Mouse (Mus musculus): ENCODE measurements around the gene Nemp2. TPM values are rescaled to one million over a fixed set of nuclear protein-coding genes. Genes with fewer than 3 reads are reported as not detected.

Gene Nemp2
- polyA plus RNA-seq, 1 experiment from 2014 or later = 9.2 TPM

DNA sequence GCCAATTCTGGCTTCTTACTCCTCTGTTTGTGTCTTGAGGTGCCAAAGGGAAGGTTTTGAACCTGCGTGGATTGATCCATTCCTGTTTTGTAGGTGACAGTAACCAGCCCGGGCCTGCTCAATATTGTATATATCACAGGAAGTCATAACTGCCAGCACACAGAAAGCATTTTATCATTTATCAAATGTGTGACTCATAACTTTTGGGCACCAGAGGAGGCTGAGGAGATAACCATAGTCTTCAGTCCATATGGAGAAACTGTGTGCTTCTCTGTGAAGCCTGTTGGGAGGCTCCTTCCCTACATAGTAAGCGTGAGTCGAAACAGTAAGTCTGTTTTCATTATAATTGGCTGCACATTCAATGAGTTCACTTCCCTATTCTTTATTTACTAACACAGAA is 10.2 kb downstream of the Nemp2 start:
- Histone ChIP-seq H3K36me3 (ENCODE audit: control insufficient read depth, insufficient read depth, low read length) (peaks cover 6% of the 10 kb centered on the region; the same call in 1 of the 2 replicates), H3K4me1 (ENCODE audit: control insufficient read depth, insufficient read depth, low read length) (no peaks in the 10 kb centered on the region), H3K4me3 (ENCODE audit: low read depth, low read length) (no peak overlapping the region), H3K9me3 (ENCODE audit: control insufficient read depth, low read length) (no peaks in the 10 kb centered on the region), H3K9ac (ENCODE audit: low read length) (no peak overlapping the region), H3K4me2 (no peak overlapping the region), H3K27me3 (ENCODE audit: control insufficient read depth, insufficient read depth, low read length) (no peaks in the 10 kb centered on the region), H3K27ac (ENCODE audit: low read depth, low read length) (no peak overlapping the region)
- DNase-seq (ENCODE audit: low spot score, missing footprints) (no peak), ATAC-seq (ENCODE audit: low FRiP score) (no peak)
- WGBS = 97% methylated on average over 4 of the region's 4 CpGs

DNA sequence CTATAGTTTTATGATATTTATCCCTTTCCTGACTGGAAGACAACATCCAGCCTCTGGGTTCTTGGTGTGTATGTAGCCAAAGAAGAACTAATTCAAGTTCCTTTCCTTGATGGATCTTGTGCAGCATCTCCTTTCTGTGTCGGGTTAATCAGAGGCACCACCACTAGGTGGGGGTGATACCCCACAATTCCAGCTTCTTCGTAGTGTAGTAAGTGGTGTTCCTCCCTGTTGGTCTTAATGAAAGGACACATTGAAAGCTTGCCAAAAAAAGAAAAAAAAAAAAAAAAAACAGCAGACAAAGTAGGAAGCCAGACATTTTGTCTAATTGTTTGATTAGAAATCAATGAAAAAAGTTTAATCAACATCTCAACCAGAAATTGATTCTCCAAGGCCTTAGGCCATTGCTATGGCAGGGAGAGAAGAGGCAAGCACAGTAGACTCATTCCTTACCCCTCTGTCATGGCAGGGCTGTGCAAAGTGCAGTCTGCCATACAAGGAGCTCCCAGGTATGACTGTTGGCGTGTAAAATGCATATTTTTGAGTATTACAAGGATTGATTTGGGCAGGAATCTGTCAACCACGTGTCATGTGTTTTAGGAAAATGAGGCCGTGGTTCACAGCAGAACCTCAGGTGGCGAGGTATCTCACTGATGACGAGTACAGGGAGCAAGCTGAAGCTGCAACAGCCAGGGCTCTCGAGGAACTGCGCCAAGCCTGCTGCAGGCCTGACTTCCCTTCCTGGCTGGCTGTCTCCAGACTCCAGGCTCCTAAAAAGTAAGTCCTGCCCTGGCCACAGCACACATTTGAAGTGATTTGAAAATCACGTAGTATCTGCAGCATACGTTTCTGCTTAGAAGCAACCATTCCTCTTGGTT is 17.9 kb downstream of the Nemp2 start:
- no peak overlapping the region for H3K4me3 ChIP-seq (ENCODE audit: low read depth, low read length)
- DNase-seq (ENCODE audit: low spot score, missing footprints) (peak; percentile 89), ATAC-seq (ENCODE audit: low FRiP score) (peak; percentile 59; the same call in 1 of the 2 replicates)
- H3K27ac ChIP-seq (ENCODE audit: low read depth, low read length) = no peak overlapping the region
- WGBS = 84% methylated on average over 11 of the region's 11 CpGs
- no peaks in the 10 kb centered on the region for H3K4me1 ChIP-seq (ENCODE audit: control insufficient read depth, insufficient read depth, low read length)
- no peak overlapping the region for H3K9ac ChIP-seq (ENCODE audit: low read length)
- H3K9me3 ChIP-seq (ENCODE audit: control insufficient read depth, low read length) = no peaks in the 10 kb centered on the region
- H3K36me3 ChIP-seq (ENCODE audit: control insufficient read depth, insufficient read depth, low read length) = peaks cover 5% of the 10 kb centered on the region; the same call in 1 of the 2 replicates
- no peaks in the 10 kb centered on the region for H3K27me3 ChIP-seq (ENCODE audit: control insufficient read depth, insufficient read depth, low read length)
- H3K4me2 ChIP-seq = no peak overlapping the region

DNA sequence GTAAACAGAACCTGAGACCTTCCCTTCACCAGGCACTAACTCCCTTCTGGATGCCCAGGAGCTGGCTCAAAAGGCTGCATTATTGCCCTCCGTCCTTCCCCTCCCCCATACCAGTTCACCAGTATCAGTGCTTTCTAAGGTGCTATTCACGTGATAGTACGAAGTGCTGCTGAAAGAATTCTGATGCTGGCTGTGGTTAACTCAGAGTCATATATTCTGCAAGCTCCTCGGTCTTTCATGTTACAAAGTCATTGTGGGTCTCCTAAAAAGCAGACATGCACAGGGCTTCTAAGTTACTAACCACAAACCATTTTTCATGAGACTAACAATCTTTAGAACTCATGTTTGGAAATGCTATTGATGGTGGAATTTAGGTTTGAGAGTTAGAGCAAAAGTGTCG is 19.6 kb downstream of the Nemp2 start:
- WGBS = 90% methylated on average over 5 of the region's 5 CpGs
- ATAC-seq (ENCODE audit: low FRiP score) = no peak
- Histone ChIP-seq H3K36me3 (ENCODE audit: control insufficient read depth, insufficient read depth, low read length) (peaks cover 5% of the 10 kb centered on the region; the same call in 1 of the 2 replicates), H3K4me1 (ENCODE audit: control insufficient read depth, insufficient read depth, low read length) (no peaks in the 10 kb centered on the region), H3K9ac (ENCODE audit: low read length) (no peak overlapping the region), H3K27me3 (ENCODE audit: control insufficient read depth, insufficient read depth, low read length) (no peaks in the 10 kb centered on the region), H3K27ac (ENCODE audit: low read depth, low read length) (no peak overlapping the region), H3K9me3 (ENCODE audit: control insufficient read depth, low read length) (no peaks in the 10 kb centered on the region), H3K4me3 (ENCODE audit: low read depth, low read length) (no peak overlapping the region), H3K4me2 (no peak overlapping the region)
- DNase-seq (ENCODE audit: low spot score, missing footprints) = no peak

DNA sequence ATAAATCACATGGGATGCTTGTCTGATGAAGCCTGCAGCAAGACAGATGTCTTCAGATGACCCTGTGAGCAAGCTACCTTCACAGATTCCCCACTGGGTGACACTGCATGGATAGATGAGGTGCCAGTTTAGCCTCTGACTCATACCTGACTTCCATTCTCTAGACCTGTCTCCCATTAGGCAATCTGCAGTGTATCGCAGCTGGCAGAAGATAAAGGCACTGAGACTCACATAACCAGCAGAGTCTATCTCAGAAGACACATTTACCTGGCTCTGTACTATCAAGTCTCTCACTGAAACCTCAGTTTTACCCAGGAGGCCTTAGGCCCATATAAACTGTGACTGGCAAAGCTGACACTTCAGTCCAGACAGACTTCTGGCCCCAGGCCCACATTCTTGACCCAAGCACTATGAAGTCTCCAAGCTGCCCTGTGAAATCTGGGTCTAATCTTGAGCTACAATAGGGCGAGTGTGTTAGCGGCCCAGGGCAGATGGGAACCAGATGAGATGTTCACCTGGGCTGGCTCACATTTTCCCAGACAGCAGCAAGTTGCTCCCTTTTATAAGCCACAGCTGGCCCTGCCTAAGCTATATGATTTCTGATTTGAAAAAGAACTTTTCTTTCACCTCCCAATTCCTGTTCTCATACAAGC is 22.2 kb downstream of the Nemp2 start:
- Histone ChIP-seq H3K36me3 (ENCODE audit: control insufficient read depth, insufficient read depth, low read length) (peaks cover 5% of the 10 kb centered on the region; the same call in 1 of the 2 replicates), H3K4me1 (ENCODE audit: control insufficient read depth, insufficient read depth, low read length) (no peaks in the 10 kb centered on the region), H3K9me3 (ENCODE audit: control insufficient read depth, low read length) (no peaks in the 10 kb centered on the region), H3K27ac (ENCODE audit: low read depth, low read length) (no peak overlapping the region), H3K27me3 (ENCODE audit: control insufficient read depth, insufficient read depth, low read length) (no peaks in the 10 kb centered on the region), H3K9ac (ENCODE audit: low read length) (no peak overlapping the region), H3K4me2 (no peak overlapping the region), H3K4me3 (ENCODE audit: low read depth, low read length) (no peak overlapping the region)
- 85% methylated on average over 3 of the region's 3 CpGs for WGBS
- ATAC-seq (ENCODE audit: low FRiP score) (no peak), DNase-seq (ENCODE audit: low spot score, missing footprints) (no peak)

GRCm38 (mm10) chr1:52653366-52653765 is 22.9 kb downstream of the Nemp2 start:
- no peaks in the 10 kb centered on the region for H3K9me3 ChIP-seq (ENCODE audit: control insufficient read depth, low read length)
- no peaks in the 10 kb centered on the region for H3K4me1 ChIP-seq (ENCODE audit: control insufficient read depth, insufficient read depth, low read length)
- 93% methylated on average over 1 of the region's 1 CpGs for WGBS
- no peak for DNase-seq (ENCODE audit: low spot score, missing footprints)
- no peak for ATAC-seq (ENCODE audit: low FRiP score)
- no peak overlapping the region for H3K9ac ChIP-seq (ENCODE audit: low read length)
- H3K27ac ChIP-seq (ENCODE audit: low read depth, low read length) = no peak overlapping the region
- no peak overlapping the region for H3K4me2 ChIP-seq
- H3K36me3 ChIP-seq (ENCODE audit: control insufficient read depth, insufficient read depth, low read length) = peaks cover 5% of the 10 kb centered on the region; the same call in 1 of the 2 replicates
- H3K4me3 ChIP-seq (ENCODE audit: low read depth, low read length) = no peak overlapping the region
- H3K27me3 ChIP-seq (ENCODE audit: control insufficient read depth, insufficient read depth, low read length) = no peaks in the 10 kb centered on the region

- Histone ChIP-seq H3K9me3 (ENCODE audit: control insufficient read depth, low read length) (no peaks in the 10 kb centered on the region), H3K4me2 (no peak overlapping the region), H3K27ac (ENCODE audit: low read depth, low read length) (no peak overlapping the region), H3K27me3 (ENCODE audit: control insufficient read depth, insufficient read depth, low read length) (no peaks in the 10 kb centered on the region), H3K4me1 (ENCODE audit: control insufficient read depth, insufficient read depth, low read length) (no peaks in the 10 kb centered on the region), H3K9ac (ENCODE audit: low read length) (no peak overlapping the region), H3K36me3 (ENCODE audit: control insufficient read depth, insufficient read depth, low read length) (no peaks in the 10 kb centered on the region), H3K4me3 (ENCODE audit: low read depth, low read length) (no peak overlapping the region)
- ATAC-seq (ENCODE audit: low FRiP score) (no peak), DNase-seq (ENCODE audit: low spot score, missing footprints) (no peak)
- WGBS = 87% methylated on average over 4 of the region's 4 CpGs
Measured at GRCm38 (mm10) chr1:52655153-52655552, 24.6 kb downstream of the Nemp2 start.

DNA sequence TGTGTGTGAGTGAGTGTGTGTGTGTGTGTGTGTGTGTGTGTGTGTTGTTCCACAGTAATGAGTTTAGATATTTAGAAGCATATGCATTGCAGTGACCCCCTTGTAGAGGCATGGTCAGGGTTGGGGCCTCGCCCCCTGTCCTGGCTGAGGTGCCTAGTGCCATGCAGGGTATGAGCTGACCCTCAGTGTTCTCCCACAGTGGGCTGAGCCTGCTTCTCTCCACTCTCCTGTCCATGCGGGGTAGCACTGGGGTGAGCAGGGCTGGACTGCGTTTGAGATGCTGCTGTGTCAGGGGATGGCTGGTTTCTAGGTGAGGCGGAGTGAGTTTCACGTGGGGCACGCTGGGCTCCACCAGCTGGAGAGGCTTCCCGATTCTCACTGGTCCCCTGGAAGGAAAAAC is 27.7 kb downstream of the Nemp2 start:
- WGBS = 90% methylated on average over 7 of the region's 7 CpGs
- no peak overlapping the region for H3K9ac ChIP-seq (ENCODE audit: low read length)
- no peaks in the 10 kb centered on the region for H3K9me3 ChIP-seq (ENCODE audit: control insufficient read depth, low read length)
- no peak overlapping the region for H3K4me3 ChIP-seq (ENCODE audit: low read depth, low read length)
- H3K27me3 ChIP-seq (ENCODE audit: control insufficient read depth, insufficient read depth, low read length) = no peaks in the 10 kb centered on the region
- H3K36me3 ChIP-seq (ENCODE audit: control insufficient read depth, insufficient read depth, low read length) = no peaks in the 10 kb centered on the region
- H3K4me2 ChIP-seq = no peak overlapping the region
- H3K4me1 ChIP-seq (ENCODE audit: control insufficient read depth, insufficient read depth, low read length) = no peaks in the 10 kb centered on the region
- no peak for DNase-seq (ENCODE audit: low spot score, missing footprints)
- H3K27ac ChIP-seq (ENCODE audit: low read depth, low read length) = no peak overlapping the region
- no peak for ATAC-seq (ENCODE audit: low FRiP score)

DNA sequence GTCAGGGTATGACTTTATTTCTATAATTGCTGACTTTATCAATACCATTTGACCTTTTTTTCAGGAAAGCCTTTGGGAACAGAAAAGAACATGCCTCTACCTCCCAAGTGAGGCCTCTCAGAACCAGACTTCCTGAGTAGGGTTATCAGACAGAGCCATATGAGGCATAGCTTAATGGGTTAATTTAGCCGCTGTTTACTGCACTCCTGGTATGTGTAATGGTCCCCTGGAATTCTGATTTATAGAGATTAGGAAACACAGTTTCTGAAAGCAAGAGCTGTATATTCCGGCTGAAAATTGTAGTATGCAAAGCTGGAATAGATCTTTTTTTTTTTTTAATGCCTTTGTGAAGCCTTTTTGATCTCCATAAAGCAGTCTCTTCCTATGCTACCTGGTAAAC is 29.8 kb downstream of the Nemp2 start:
- H3K9ac ChIP-seq (ENCODE audit: low read length) = no peak overlapping the region
- no peak overlapping the region for H3K27ac ChIP-seq (ENCODE audit: low read depth, low read length)
- H3K27me3 ChIP-seq (ENCODE audit: control insufficient read depth, insufficient read depth, low read length) = no peaks in the 10 kb centered on the region
- no peak overlapping the region for H3K4me2 ChIP-seq
- no peaks in the 10 kb centered on the region for H3K4me1 ChIP-seq (ENCODE audit: control insufficient read depth, insufficient read depth, low read length)
- no peak for ATAC-seq (ENCODE audit: low FRiP score)
- H3K9me3 ChIP-seq (ENCODE audit: control insufficient read depth, low read length) = no peaks in the 10 kb centered on the region
- WGBS = 91% methylated on average over 2 of the region's 2 CpGs
- DNase-seq (ENCODE audit: low spot score, missing footprints) = no peak
- no peak overlapping the region for H3K4me3 ChIP-seq (ENCODE audit: low read depth, low read length)
- H3K36me3 ChIP-seq (ENCODE audit: control insufficient read depth, insufficient read depth, low read length) = no peaks in the 10 kb centered on the region

DNA sequence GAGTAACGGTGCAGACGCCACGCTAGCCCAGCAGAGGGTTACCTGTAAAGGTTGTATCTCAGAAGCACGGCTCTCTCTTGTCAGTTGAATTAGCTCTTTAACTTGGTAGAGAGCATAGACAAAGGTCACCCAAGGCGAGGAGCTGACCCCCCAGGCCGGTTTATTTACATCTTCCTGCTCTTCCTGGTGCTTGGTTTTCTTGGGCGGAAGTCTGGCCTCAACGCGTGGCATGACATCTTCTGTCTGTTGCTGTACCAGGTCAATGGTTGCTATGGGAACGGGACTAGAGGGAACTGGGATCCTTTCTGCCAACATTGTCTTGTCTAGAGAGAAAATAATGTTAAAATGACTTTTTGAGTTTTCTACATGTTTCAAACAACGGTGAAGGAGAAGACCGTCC is 30.3 kb downstream of the Nemp2 start:
- Histone ChIP-seq H3K4me3 (ENCODE audit: low read depth, low read length) (no peak overlapping the region), H3K9me3 (ENCODE audit: control insufficient read depth, low read length) (no peaks in the 10 kb centered on the region), H3K27me3 (ENCODE audit: control insufficient read depth, insufficient read depth, low read length) (no peaks in the 10 kb centered on the region), H3K36me3 (ENCODE audit: control insufficient read depth, insufficient read depth, low read length) (no peaks in the 10 kb centered on the region), H3K4me2 (no peak overlapping the region), H3K27ac (ENCODE audit: low read depth, low read length) (no peak overlapping the region), H3K4me1 (ENCODE audit: control insufficient read depth, insufficient read depth, low read length) (no peaks in the 10 kb centered on the region), H3K9ac (ENCODE audit: low read length) (no peak overlapping the region)
- DNase-seq (ENCODE audit: low spot score, missing footprints) (no peak), ATAC-seq (ENCODE audit: low FRiP score) (no peak)
- WGBS = 85% methylated on average over 12 of the region's 12 CpGs

All from midbrain, embryonic 11.5 days (tissue).